Mouse (Mus musculus) limb, embryonic 11.5 days (tissue): ENCODE results near the gene Mov10. TPM values are rescaled to one million over a fixed set of nuclear protein-coding genes. Genes with fewer than 3 reads are reported as not detected.
A peak's percentile ranks its signal among the peaks of the same experiment; 100 is the strongest.

Experiments
- ATAC-seq: fragments of 200-750 bp; cut with Nextera tagmentation; 2 replicates; pipeline ENCODE4 v1.8.0; 2017; ENCODE audit warnings: low read depth; ENCODE audit not compliant: insufficient number of reproducible peaks, low FRiP score, low TSS enrichment
- DNase-seq: peaks from one replicate; pipeline ENCODE4 v3.0.0-alpha.2; 2015; ENCODE audit warnings: low spot score
- H3K27ac ChIP-seq: fragments of 300-500 bp; sonication (generic); replicated peaks from 2 replicates; pipeline ENCODE4 v1.5.1; 2014; ENCODE audit warnings: low read depth, mild to moderate bottlenecking, low read length
- H3K27me3 ChIP-seq: fragments of 300-500 bp; sonication (generic); 2 replicates; pipeline ENCODE4 v1.6.1; 2014; ENCODE audit warnings: mild to moderate bottlenecking, low read length, mixed read lengths; ENCODE audit not compliant: control insufficient read depth, insufficient read depth
- H3K36me3 ChIP-seq: fragments of 300-500 bp; sonication (generic); 2 replicates; pipeline ENCODE4 v1.6.1; 2014; ENCODE audit warnings: mild to moderate bottlenecking, low read length, moderate library complexity, mixed read lengths; ENCODE audit not compliant: control insufficient read depth, insufficient read depth
- H3K4me1 ChIP-seq: fragments of 300-500 bp; sonication (generic); 2 replicates; pipeline ENCODE4 v1.6.1; 2014; ENCODE audit warnings: low read length, mixed read lengths; ENCODE audit not compliant: control insufficient read depth, insufficient read depth
- H3K4me2 ChIP-seq: fragments of 300-500 bp; sonication (generic); 2 replicates; pipeline ENCODE4 v1.6.1; 2014; ENCODE audit warnings: low read depth, mild to moderate bottlenecking, moderate library complexity; ENCODE audit not compliant: severe bottlenecking
- H3K4me3 ChIP-seq: fragments of 300-500 bp; sonication (generic); 2 replicates; pipeline ENCODE4 v1.5.1; 2014; ENCODE audit warnings: low read depth, low read length
- H3K9ac ChIP-seq: fragments of 300-500 bp; sonication (generic); 2 replicates; pipeline ENCODE4 v1.6.1; 2014; ENCODE audit warnings: mild to moderate bottlenecking, low read length
- H3K9me3 ChIP-seq: fragments of 300-500 bp; sonication (generic); 2 replicates; pipeline ENCODE4 v1.6.1; 2016; ENCODE audit warnings: low read length; ENCODE audit not compliant: control insufficient read depth
- WGBS: fragments of 180-500 bp; shearing (Covaris S2); extraction: QIAGEN DNeasy Blood & Tissue Kit; methylation state at CpG from one replicate; pipeline ENCODE4 v1.1.7; 2014; 5-methylcytosine and 5-hydroxymethylcytosine counted together
- polyA plus RNA-seq: library from polyadenylated mRNA; unstranded; fragments of >200 nt; fragmentation: Nextera tagmentation; extraction: Ambion mirVana; gene quantifications from 2 replicates; pipeline ENCODE4 v1.2.1, GENCODE M21; 2014

The Mov10 gene
- polyA plus RNA-seq, 1 experiment from 2014 or later: 61.4 TPM

GRCm38 (mm10) chr3:104854465-104854864 lies 36.1 kb upstream of the Mov10 start:
- ATAC-seq: no peak
- no peak for DNase-seq
- Histone ChIP-seq H3K27me3 (no peaks in the 10 kb centered on the region), H3K9me3 (no peaks in the 10 kb centered on the region), H3K27ac (no peak overlapping the region), H3K4me1 (no peaks in the 10 kb centered on the region), H3K4me2 (no peak overlapping the region), H3K4me3 (no peak overlapping the region), H3K36me3 (no peaks in the 10 kb centered on the region; the same call in none of the 2 replicates), H3K9ac (no peak overlapping the region)
- 87% methylated on average over 1 of the region's 1 CpGs for WGBS

GRCm38 (mm10) chr3:104846601-104847000 lies 28.2 kb upstream of the Mov10 start:
- no peak overlapping the region for H3K27ac ChIP-seq
- H3K4me1 ChIP-seq: no peaks in the 10 kb centered on the region
- DNase-seq (no peak), ATAC-seq (no peak)
- no peak overlapping the region for H3K4me2 ChIP-seq
- H3K27me3 ChIP-seq: no peaks in the 10 kb centered on the region
- H3K9ac ChIP-seq: no peak overlapping the region
- no peak overlapping the region for H3K4me3 ChIP-seq
- peaks cover 4% of the 10 kb centered on the region for H3K36me3 ChIP-seq
- no peaks in the 10 kb centered on the region for H3K9me3 ChIP-seq
- WGBS: 78% methylated on average over 4 of the region's 4 CpGs

- no peak overlapping the region for H3K4me2 ChIP-seq
- ATAC-seq: no peak
- DNase-seq: no peak
- H3K27me3 ChIP-seq: no peaks in the 10 kb centered on the region
- no peak overlapping the region for H3K4me3 ChIP-seq
- no peaks in the 10 kb centered on the region for H3K9me3 ChIP-seq
- H3K4me1 ChIP-seq: no peaks in the 10 kb centered on the region
- no peak overlapping the region for H3K9ac ChIP-seq
- no peak overlapping the region for H3K27ac ChIP-seq
- 90% methylated on average over 5 of the region's 5 CpGs for WGBS
- H3K36me3 ChIP-seq: peaks cover 4% of the 10 kb centered on the region; the same call in 1 of the 2 replicates
These were observed 22.7 kb upstream of the Mov10 start for GRCm38 (mm10) chr3:104841049-104841448.

GRCm38 (mm10) chr3:104835797-104836196 lies 17.4 kb upstream of the Mov10 start:
- H3K9me3 ChIP-seq: no peaks in the 10 kb centered on the region
- H3K27ac ChIP-seq: no peak overlapping the region
- H3K36me3 ChIP-seq: peaks cover 13% of the 10 kb centered on the region
- ATAC-seq: no peak
- H3K9ac ChIP-seq: no peak overlapping the region
- no peaks in the 10 kb centered on the region for H3K4me1 ChIP-seq
- no peaks in the 10 kb centered on the region for H3K27me3 ChIP-seq
- H3K4me3 ChIP-seq: no peak overlapping the region
- no peak for DNase-seq
- 94% methylated on average over 3 of the region's 3 CpGs for WGBS
- no peak overlapping the region for H3K4me2 ChIP-seq

GRCm38 (mm10) chr3:104822413-104822812 lies 4.0 kb upstream of the Mov10 start:
- H3K4me1 ChIP-seq: peaks cover 6% of the 10 kb centered on the region; the same call in 1 of the 2 replicates
- no peak for ATAC-seq
- no peak overlapping the region for H3K27ac ChIP-seq
- H3K27me3 ChIP-seq: no peaks in the 10 kb centered on the region
- no peak for DNase-seq
- no peaks in the 10 kb centered on the region for H3K9me3 ChIP-seq
- no peak overlapping the region for H3K9ac ChIP-seq
- no peak overlapping the region for H3K4me2 ChIP-seq
- 93% methylated on average over 3 of the region's 3 CpGs for WGBS
- H3K36me3 ChIP-seq: peaks cover 5% of the 10 kb centered on the region; the same call in 1 of the 2 replicates
- no peak overlapping the region for H3K4me3 ChIP-seq

- Histone ChIP-seq H3K9me3 (no peaks in the 10 kb centered on the region), H3K4me1 (peaks cover 12% of the 10 kb centered on the region), H3K36me3 (peaks cover 3% of the 10 kb centered on the region; the same call in 1 of the 2 replicates), H3K27ac (no peak overlapping the region), H3K27me3 (no peaks in the 10 kb centered on the region), H3K4me3 (no peak overlapping the region), H3K4me2 (no peak overlapping the region), H3K9ac (no peak overlapping the region)
- no peak for DNase-seq
- WGBS: 44% methylated on average over 1 of the region's 1 CpGs
- no peak for ATAC-seq
These were observed 2.1 kb upstream of the Mov10 start for GRCm38 (mm10) chr3:104820426-104820825.

- peak overlapping the region; percentile 70 for H3K4me2 ChIP-seq
- H3K27me3 ChIP-seq: no peaks in the 10 kb centered on the region
- DNase-seq (no peak), ATAC-seq (no peak)
- peak overlapping the region; percentile 92; the same call in 1 of the 2 replicates for H3K27ac ChIP-seq
- H3K4me1 ChIP-seq: peaks cover 12% of the 10 kb centered on the region
- 2% methylated on average over 3 of the region's 3 CpGs for WGBS
- H3K9ac ChIP-seq: peak overlapping the region; percentile 94; the same call in 1 of the 2 replicates
- peaks cover 3% of the 10 kb centered on the region; the same call in 1 of the 2 replicates for H3K36me3 ChIP-seq
- no peaks in the 10 kb centered on the region for H3K9me3 ChIP-seq
- H3K4me3 ChIP-seq: peak overlapping the region; percentile 95
These were observed 379 bp upstream of the Mov10 start for GRCm38 (mm10) chr3:104818749-104819134.

GRCm38 (mm10) chr3:104817481-104817990 lies 827 bp downstream of the Mov10 start:
- H3K4me2 ChIP-seq: peak overlapping the region; percentile 70
- no peaks in the 10 kb centered on the region for H3K27me3 ChIP-seq
- H3K4me3 ChIP-seq: peak overlapping the region; percentile 95
- peak overlapping the region; percentile 92 for H3K27ac ChIP-seq
- WGBS: under 1% methylated on average over 46 of the region's 46 CpGs
- ATAC-seq (peak; percentile 57), DNase-seq (peak; percentile 78)
- H3K36me3 ChIP-seq: peaks cover 1% of the 10 kb centered on the region; the same call in 1 of the 2 replicates
- H3K9ac ChIP-seq: peak overlapping the region; percentile 94
- H3K4me1 ChIP-seq: peaks cover 12% of the 10 kb centered on the region
- no peaks in the 10 kb centered on the region for H3K9me3 ChIP-seq

GRCm38 (mm10) chr3:104816130-104816529 lies 2.2 kb downstream of the Mov10 start:
- no peaks in the 10 kb centered on the region for H3K36me3 ChIP-seq
- peak overlapping the region; percentile 70; the same call in 1 of the 2 replicates for H3K4me2 ChIP-seq
- H3K4me3 ChIP-seq: no peak overlapping the region
- WGBS: 96% methylated on average over 7 of the region's 7 CpGs
- H3K27ac ChIP-seq: no peak overlapping the region
- DNase-seq: no peak
- H3K9ac ChIP-seq: no peak overlapping the region
- no peak for ATAC-seq
- H3K27me3 ChIP-seq: no peaks in the 10 kb centered on the region
- H3K9me3 ChIP-seq: no peaks in the 10 kb centered on the region
- H3K4me1 ChIP-seq: peaks cover 12% of the 10 kb centered on the region
